Mouse (Mus musculus) bone marrow, adult 2 months (tissue): ENCODE measurements at regions not wholly inside any gene's neighbourhood (a gene's known extent, or its start where the extent isn't known, plus 50 kb on each side); places are given as distances from the start of the nearest gene placed in this dataset.

ENCODE experiments used
- CTCF ChIP-seq: fragments of 200-500 bp; IDR thresholded peaks from 2 replicates; pipeline ENCODE4 v1.5.1; 2011; ENCODE audit warnings: low read length, control low read depth; ENCODE audit not compliant: control insufficient read depth, insufficient read depth
- POLR2A ChIP-seq: fragments of 200-500 bp; IDR thresholded peaks from 2 replicates; pipeline ENCODE4 v1.6.1; 2011; ENCODE audit warnings: low read depth, mild to moderate bottlenecking, control low read depth, low read length, borderline replicate concordance; ENCODE audit not compliant: control insufficient read depth

DNA sequence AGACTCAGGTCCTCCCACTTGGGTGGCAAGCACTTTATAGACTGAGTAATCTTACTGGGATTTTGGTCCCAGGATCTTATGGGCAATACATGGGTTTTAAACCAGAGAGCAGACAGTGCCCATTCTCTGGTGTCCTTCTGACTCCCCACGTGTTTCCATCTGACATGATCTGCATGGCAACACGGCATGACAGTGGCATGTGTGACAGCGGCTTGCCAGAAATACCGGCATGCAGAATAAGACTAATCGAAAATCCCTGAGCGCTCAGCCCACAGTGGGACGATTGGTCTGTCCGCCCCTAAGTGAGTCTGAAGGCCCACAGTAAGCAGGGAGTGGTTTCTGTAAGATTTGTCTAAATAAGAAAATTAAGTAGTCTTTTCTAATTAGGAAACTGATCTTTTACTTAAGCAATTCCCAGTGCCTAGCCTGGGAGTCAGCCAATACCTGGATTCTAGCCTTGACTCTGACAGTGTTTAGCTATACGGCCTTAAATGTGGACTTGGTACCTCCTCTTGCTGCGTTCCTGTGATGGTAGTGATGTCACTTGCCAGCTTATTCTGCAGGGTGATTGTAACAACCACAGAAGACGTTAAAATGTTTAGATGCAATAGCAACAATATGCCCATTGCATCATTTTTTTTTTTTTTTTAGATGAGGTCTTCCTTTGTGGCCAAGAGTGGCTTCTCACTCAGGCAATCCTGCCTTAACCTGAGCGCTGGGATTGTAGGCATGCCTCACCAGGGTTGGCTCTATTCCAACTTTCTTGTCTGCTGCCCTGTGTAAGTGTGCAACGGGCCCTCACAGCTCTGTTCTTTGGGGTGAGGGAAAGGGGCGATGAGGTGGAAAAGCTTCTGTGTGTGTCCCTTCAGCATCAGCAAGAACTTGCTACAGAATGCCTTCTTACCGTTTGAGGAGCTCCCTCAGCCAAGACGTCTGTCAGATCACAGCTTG lies 71.8 kb downstream of the Enc1 start:
- TF ChIP-seq POLR2A (no peak), CTCF (no peak)
